Mouse (Mus musculus) left cerebral cortex, postnatal 25 days (tissue): ENCODE measurements around the gene Hist2h3c2. TPM values are rescaled to one million over a fixed set of nuclear protein-coding genes. Genes with fewer than 3 reads are reported as not detected.
A peak's percentile ranks its signal among the peaks of the same experiment; 100 is the strongest.
"Not testable (repeated sequence)": the region's sequence is repeated elsewhere in the genome, so short reads cannot be mapped to it uniquely, and the experiment has no call there.

Experiments
- DNase-seq, 2 experiments: peaks; one replicate each; pipeline ENCODE4 v3.0.0; 2022; ENCODE audit warnings: low spot score in 2 of 2, mixed read lengths in 1 of 2
- intact Hi-C: fragments of 180-260 bp; cut with DNase I; formaldehyde crosslinking; loops from one replicate; pipeline ENCODE4 v1.15.1; 2025
- total RNA-seq, 2 experiments: library from RNA; stranded (reverse); gene quantifications; 2 replicates each; pipeline ENCODE4 v1.2.3; 2021

The Hist2h3c2 gene
- total RNA-seq = 1 to 10 TPM; 5.6 to 7.5 TPM

GRCm38 (mm10) chr3:96238954-96239793, at the start of gene Hist2h3c2:
Gene Hist2h3c2, minus strand, starts transcription at chr3:96239127.
- intact Hi-C loops = not testable (repeated sequence)
- DNase-seq = peak; percentile 33 to 62

GRCm38 (mm10) chr3:96287334-96287733, 48.4 kb upstream of the Hist2h3c2 start:
- intact Hi-C loops, DNase-seq: not testable (repeated sequence)

GRCm38 (mm10) chr3:96284457-96284856, 45.5 kb upstream of the Hist2h3c2 start:
- intact Hi-C loops = loop anchor here (2.0 kb wide), 1 partner anchor 152 kb away; no protein-coding TSS in a partner anchor

GRCm38 (mm10) chr3:96280660-96281059, 41.7 kb upstream of the Hist2h3c2 start:
- intact Hi-C loops = no loop called here
- DNase-seq = no peak

More at GRCm38 (mm10) chr3:96284457-96284856, 45.5 kb upstream of the Hist2h3c2 start:
- peak; percentile 44 to 59 for DNase-seq

- intact Hi-C loops = loop anchor here (5.0 kb wide), 1 partner anchor 224 kb away; no protein-coding TSS in a partner anchor
- DNase-seq = peak; percentile 91 to 97
Observed at GRCm38 (mm10) chr3:96277800-96278624, 39.1 kb upstream of the Hist2h3c2 start.

- DNase-seq = peak; percentile 36 to 71
- intact Hi-C loops = loop anchor here (5.0 kb wide), 1 partner anchor 225 kb away; no protein-coding TSS in a partner anchor
Observed at GRCm38 (mm10) chr3:96277428-96277799, 38.5 kb upstream of the Hist2h3c2 start.

GRCm38 (mm10) chr3:96273591-96274465, 34.9 kb upstream of the Hist2h3c2 start:
- DNase-seq = no peak
- intact Hi-C loops = no loop called here

GRCm38 (mm10) chr3:96269511-96270474, 30.9 kb upstream of the Hist2h3c2 start, which contains the start of gene Hist2h2bb:
Gene Hist2h2bb, plus strand, starts transcription at chr3:96269752.
- intact Hi-C loops = no loop called here
- peak; percentile 94 to 99 for DNase-seq

- peak in 1 of 2 experiments; percentile 46 for DNase-seq
- intact Hi-C loops = not testable (repeated sequence)
Observed at GRCm38 (mm10) chr3:96268776-96269378, 29.9 kb upstream of the Hist2h3c2 start.

GRCm38 (mm10) chr3:96268051-96268775, 29.3 kb upstream of the Hist2h3c2 start, which contains the start of gene Hist2h3b:
Gene Hist2h3b, plus strand, starts transcription at chr3:96268654.
- DNase-seq = peak; percentile 85 to 94
- intact Hi-C loops = no loop called here

- intact Hi-C loops = no loop called here
- no peak for DNase-seq
Observed at GRCm38 (mm10) chr3:96267541-96267940, 28.6 kb upstream of the Hist2h3c2 start.

- no peak for DNase-seq
- intact Hi-C loops = no loop called here
Observed at GRCm38 (mm10) chr3:96266132-96266710, 27.3 kb upstream of the Hist2h3c2 start.

- DNase-seq = no peak
- intact Hi-C loops = no loop called here
Observed at GRCm38 (mm10) chr3:96264404-96264949, 25.6 kb upstream of the Hist2h3c2 start.

GRCm38 (mm10) chr3:96263558-96264403, 24.9 kb upstream of the Hist2h3c2 start:
- no peak for DNase-seq
- intact Hi-C loops = loop anchor here (2.0 kb wide), 1 partner anchor 43 kb away; the partner anchor contains the start of genes Hist2h2ac and Hist2h2be

GRCm38 (mm10) chr3:96262979-96263550, 24.1 kb upstream of the Hist2h3c2 start, which contains the start of gene Hist2h4:
Gene Hist2h4, minus strand, starts transcription at chr3:96263311.
- DNase-seq = peak; percentile 97 to 99
- intact Hi-C loops = loop anchor here (2.0 kb wide), 1 partner anchor 42 kb away; the partner anchor contains the start of genes Hist2h2ac and Hist2h2be
